Comparison of ENCODE assay signal across 8 mouse cellular contexts in the genomic region with DNA sequence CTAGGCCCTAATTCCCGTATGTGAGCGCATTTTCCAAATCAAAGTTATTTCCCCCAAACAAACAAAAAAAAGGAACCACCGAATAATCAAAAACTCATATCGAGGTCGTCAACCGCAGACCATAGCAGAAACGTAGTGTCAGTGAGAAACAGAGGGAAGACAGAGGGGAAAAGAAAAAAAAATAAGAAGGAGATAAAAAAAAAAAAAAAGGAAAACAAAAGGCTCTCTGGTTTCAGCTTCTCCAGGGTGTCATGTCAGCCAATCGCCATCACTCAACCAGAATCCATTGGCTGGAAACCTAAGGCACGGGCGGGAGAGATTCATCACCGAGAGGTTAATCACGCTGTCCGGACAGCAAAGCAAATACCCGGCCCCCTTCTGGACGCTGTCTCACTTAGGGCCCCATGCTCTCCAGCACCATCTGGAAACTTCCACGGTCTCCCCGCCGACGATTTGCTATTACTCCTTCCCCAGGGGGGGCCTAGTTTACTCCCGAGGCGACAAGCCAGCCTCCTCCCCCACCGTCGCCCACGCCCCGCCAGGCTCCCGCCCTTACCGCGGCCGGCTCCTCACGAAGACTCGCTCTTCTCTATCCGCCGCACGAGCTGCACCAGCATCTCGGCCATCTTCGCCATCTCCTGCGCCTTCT. TPM values are rescaled to one million over a fixed set of nuclear protein-coding genes. Genes with fewer than 3 reads are reported as not detected.
A peak's percentile ranks its signal among the peaks of the same experiment; 100 is the strongest.
DNase-seq lines count a peak whose midpoint lies in the region; ATAC-seq and TF ChIP-seq lines count a peak whose summit lies in the region.
"Not testable (repeated sequence)": the region's sequence is repeated elsewhere in the genome, so short reads cannot be mapped to it uniquely, and the experiment has no call there.

No protein-coding gene starts in this region.

- H3K4me1 ChIP-seq in heart, embryonic 11.5 days (ENCODE audit: control insufficient read depth, insufficient read depth, low read length); midbrain, embryonic 16.5 days (ENCODE audit: control insufficient read depth, insufficient read depth, low read length): not testable (repeated sequence)
- 0 out of 2 replicates have a peak, but pooled peaks cover 12% of the 10 kb centered on the region for H3K4me1 ChIP-seq in kidney, embryonic 15.5 days
- H3K4me1 ChIP-seq in limb, embryonic 15.5 days, result peaks cover 13% of the 10 kb centered on the region; the same call in 1 of the 2 replicates

- peak; percentile 80 for DNase-seq in CD4-positive helper T cell, adult 2 months (ENCODE audit: low read depth, low spot score)
- peak; percentile 75 for DNase-seq in brain, embryonic 14.5 days (ENCODE audit: low read depth)
- DNase-seq in spleen, postnatal 14 days (ENCODE audit: low spot score in 2 of 2), result peak; percentile 48 to 53

- WGBS in heart, embryonic 11.5 days (ENCODE audit: insufficient replicate concordance), result 3% methylated on average over 35 of the region's 37 CpGs
- 6% methylated on average over 37 of the region's 37 CpGs for WGBS in kidney, embryonic 15.5 days
- WGBS in limb, embryonic 15.5 days, result 3% methylated on average over 35 of the region's 37 CpGs
- 5% methylated on average over 34 of the region's 37 CpGs for WGBS in midbrain, embryonic 16.5 days

- H3K27ac ChIP-seq in heart, embryonic 11.5 days (ENCODE audit: low read depth, low read length), result peak overlapping the region; percentile 89
- peak overlapping the region; percentile 99 for H3K27ac ChIP-seq in kidney, embryonic 15.5 days
- peak overlapping the region; percentile 97 for H3K27ac ChIP-seq in limb, embryonic 15.5 days
- H3K27ac ChIP-seq in midbrain, embryonic 16.5 days (ENCODE audit: low read length), result peak overlapping the region; percentile 94

- H3K36me3 ChIP-seq in heart, embryonic 11.5 days (ENCODE audit: control insufficient read depth, insufficient read depth, low read length); midbrain, embryonic 16.5 days (ENCODE audit: control insufficient read depth, insufficient read depth, low read length): not testable (repeated sequence)
- H3K36me3 ChIP-seq in kidney, embryonic 15.5 days, result peaks cover 19% of the 10 kb centered on the region
- peaks cover 20% of the 10 kb centered on the region for H3K36me3 ChIP-seq in limb, embryonic 15.5 days

- not testable (repeated sequence) for TF ChIP-seq POLR2A in brain, embryonic 14.5 days (IDR thresholded peaks at IDR 0.05; ENCODE audit: borderline replicate concordance, extremely low read depth, insufficient read depth, insufficient read length, poor library complexity, severe bottlenecking)

- H3K4me3 ChIP-seq in heart, embryonic 11.5 days (ENCODE audit: low read depth, low read length), result peak overlapping the region; percentile 76
- peak overlapping the region; percentile 74 for H3K4me3 ChIP-seq in kidney, embryonic 15.5 days (replicated peaks)
- peak overlapping the region; percentile 71 for H3K4me3 ChIP-seq in limb, embryonic 15.5 days
- peak overlapping the region; percentile 72 for H3K4me3 ChIP-seq in midbrain, embryonic 16.5 days (ENCODE audit: low read depth, low read length)

- H3K27me3 ChIP-seq in heart, embryonic 11.5 days (ENCODE audit: control insufficient read depth, insufficient read depth, low read length); kidney, embryonic 15.5 days; limb, embryonic 15.5 days; midbrain, embryonic 16.5 days (ENCODE audit: control insufficient read depth, insufficient read depth, low read depth, low read length): not testable (repeated sequence)

- TF ChIP-seq CTCF in brain, embryonic 14.5 days (IDR thresholded peaks at IDR 0.05; ENCODE audit: borderline replicate concordance, extremely low read depth, insufficient read depth, insufficient read length), result not testable (repeated sequence)

- peak overlapping the region; percentile 78 for H3K4me2 ChIP-seq in heart, embryonic 11.5 days
- H3K4me2 ChIP-seq in kidney, embryonic 15.5 days, result peak overlapping the region; percentile 65
- peak overlapping the region; percentile 43 for H3K4me2 ChIP-seq in limb, embryonic 15.5 days
- H3K4me2 ChIP-seq in midbrain, embryonic 16.5 days (ENCODE audit: low read length), result peak overlapping the region; percentile 59

- peak overlapping the region; percentile 88 for H3K9ac ChIP-seq in heart, embryonic 11.5 days (ENCODE audit: low read depth, low read length)
- H3K9ac ChIP-seq in kidney, embryonic 15.5 days, result peak overlapping the region; percentile 79
- H3K9ac ChIP-seq in limb, embryonic 15.5 days, result peak overlapping the region; percentile 77
- H3K9ac ChIP-seq in midbrain, embryonic 16.5 days (ENCODE audit: low read depth, low read length), result peak overlapping the region; percentile 80

- ATAC-seq in erythroblast, adult 5-6 weeks (replicated peaks; ENCODE audit: low FRiP score, poor library complexity, severe bottlenecking), result peak; percentile 61
- ATAC-seq in heart, embryonic 11.5 days (replicated peaks; ENCODE audit: insufficient number of reproducible peaks, low FRiP score, low TSS enrichment), result peak; percentile 40
- peak; percentile 68 for ATAC-seq in kidney, embryonic 15.5 days (replicated peaks; ENCODE audit: low FRiP score)
- ATAC-seq in limb, embryonic 15.5 days (ENCODE audit: insufficient number of reproducible peaks, low FRiP score, low TSS enrichment, low read depth), result peak; percentile 45
- peak; percentile 61 for ATAC-seq in midbrain, embryonic 16.5 days

- not testable (repeated sequence) for H3K9me3 ChIP-seq in heart, embryonic 11.5 days (replicated peaks; ENCODE audit: control insufficient read depth, low read length); kidney, embryonic 15.5 days (replicated peaks); limb, embryonic 15.5 days; midbrain, embryonic 16.5 days (replicated peaks; ENCODE audit: control insufficient read depth, low read length, poor library complexity, severe bottlenecking)

RNA-seq across cellular contexts. Expression of a gene that starts 0.8 kb away (rescaled TPM):
- polyA plus RNA-seq in brain, embryonic 14.5 days (2012; rRNA removed), result 169 and 202 TPM in 2 replicates
- total RNA-seq in erythroblast, adult 5-6 weeks (2015; ENCODE audit: low replicate concordance), result 59.8 and 66.9 TPM in 2 replicates
- 68.3 and 88.4 TPM in 2 replicates for total RNA-seq in erythroblast, adult 5-6 weeks (2017; ENCODE audit: low replicate concordance)
- 420 and 433 TPM in 2 replicates for polyA plus RNA-seq in heart, embryonic 11.5 days (2014; fragmentation: Nextera tagmentation; extraction: Ambion mirVana)
- polyA plus RNA-seq in kidney, embryonic 15.5 days (2015; fragmentation: Nextera tagmentation; extraction: Ambion mirVana), result 474 and 520 TPM in 2 replicates
- 492 and 496 TPM in 2 replicates for polyA plus RNA-seq in limb, embryonic 15.5 days (2015; fragmentation: Nextera tagmentation; extraction: Ambion mirVana)
- polyA plus RNA-seq in midbrain, embryonic 16.5 days (2015; fragmentation: Nextera tagmentation; extraction: Ambion mirVana), result 278 and 289 TPM in 2 replicates

RNA-seq across cellular contexts. Expression of a gene that starts 34.7 kb away (rescaled TPM):
- 13.8 and 18.1 TPM in 2 replicates for polyA plus RNA-seq in brain, embryonic 14.5 days (2012; rRNA removed)
- total RNA-seq in erythroblast, adult 5-6 weeks (2015; ENCODE audit: low replicate concordance), result 5.2 and 12.3 TPM in 2 replicates
- 3.1 and 3.7 TPM in 2 replicates for total RNA-seq in erythroblast, adult 5-6 weeks (2017; ENCODE audit: low replicate concordance)
- polyA plus RNA-seq in heart, embryonic 11.5 days (2014; fragmentation: Nextera tagmentation; extraction: Ambion mirVana), result 12.9 and 17.0 TPM in 2 replicates
- polyA plus RNA-seq in kidney, embryonic 15.5 days (2015; fragmentation: Nextera tagmentation; extraction: Ambion mirVana), result 12.2 and 12.9 TPM in 2 replicates
- polyA plus RNA-seq in limb, embryonic 15.5 days (2015; fragmentation: Nextera tagmentation; extraction: Ambion mirVana), result 21.2 and 22.5 TPM in 2 replicates
- 11.5 and 11.6 TPM in 2 replicates for polyA plus RNA-seq in midbrain, embryonic 16.5 days (2015; fragmentation: Nextera tagmentation; extraction: Ambion mirVana)

RNA-seq across cellular contexts. Expression of a gene that starts 47.3 kb away (rescaled TPM):
- 22.9 and 34.5 TPM in 2 replicates for polyA plus RNA-seq in brain, embryonic 14.5 days (2012; rRNA removed)
- 2.3 TPM in 2 replicates for total RNA-seq in erythroblast, adult 5-6 weeks (2015; ENCODE audit: low replicate concordance)
- total RNA-seq in erythroblast, adult 5-6 weeks (2017; ENCODE audit: low replicate concordance), result 8.3 and 10.0 TPM in 2 replicates
- 20.0 and 20.1 TPM in 2 replicates for polyA plus RNA-seq in heart, embryonic 11.5 days (2014; fragmentation: Nextera tagmentation; extraction: Ambion mirVana)
- 25.6 and 26.7 TPM in 2 replicates for polyA plus RNA-seq in kidney, embryonic 15.5 days (2015; fragmentation: Nextera tagmentation; extraction: Ambion mirVana)
- polyA plus RNA-seq in limb, embryonic 15.5 days (2015; fragmentation: Nextera tagmentation; extraction: Ambion mirVana), result 26.4 and 31.5 TPM in 2 replicates
- polyA plus RNA-seq in midbrain, embryonic 16.5 days (2015; fragmentation: Nextera tagmentation; extraction: Ambion mirVana), result 29.0 and 29.3 TPM in 2 replicates

Comparison
In these comparisons a context has a peak if more than half of its experiments do, and no peak if none do; other contexts are left out.
1. Peak in every context shown above with its lines: DNase-seq, ATAC-seq, H3K4me3 ChIP-seq and H3K27ac ChIP-seq.